Mouse (Mus musculus) left cerebral cortex, postnatal 4 days (tissue): Measurements from ENCODE around the gene AI597479. TPM values are rescaled to one million over a fixed set of nuclear protein-coding genes. Genes with fewer than 3 reads are reported as not detected.
A peak's percentile ranks its signal among the peaks of the same experiment; 100 is the strongest.

Source experiments
- DNase-seq: peaks from one replicate; pipeline ENCODE4 v3.0.0-alpha.2; 2022
- intact Hi-C: fragments of 180-260 bp; cut with DNase I; formaldehyde crosslinking; loops from one replicate; pipeline ENCODE4 v1.15.1; 2025
- total RNA-seq, 2 experiments: library from RNA; stranded (reverse); gene quantifications; 2 replicates each; pipeline ENCODE4 v1.2.3; 2021

AI597479 gene
- total RNA-seq: 10 to 100 TPM; 24.6 to 26.6 TPM

GRCm38 (mm10) chr1:43098031-43098984 is at the start of gene AI597479, which contains the start of gene Tgfbrap1:
Gene AI597479, plus strand, starts transcription at chr1:43098710.
Gene Tgfbrap1, minus strand, starts transcription at chr1:43098637.
- intact Hi-C loops: no loop called here
- DNase-seq: peak; percentile 94

- DNase-seq: no peak
- intact Hi-C loops: no loop called here
Observed at GRCm38 (mm10) chr1:43051903-43052302, 46.6 kb upstream of the AI597479 start.

- DNase-seq: peak; percentile 84
- intact Hi-C loops: no loop called here
Observed at GRCm38 (mm10) chr1:43065615-43066310, 32.7 kb upstream of the AI597479 start.

- no peak for DNase-seq
- intact Hi-C loops: no loop called here
Observed at GRCm38 (mm10) chr1:43066573-43066972, 31.9 kb upstream of the AI597479 start.

GRCm38 (mm10) chr1:43067551-43067950 is 31.0 kb upstream of the AI597479 start:
- no peak for DNase-seq
- intact Hi-C loops: no loop called here

GRCm38 (mm10) chr1:43070726-43071125 is 27.8 kb upstream of the AI597479 start:
- no peak for DNase-seq
- intact Hi-C loops: no loop called here

GRCm38 (mm10) chr1:43072028-43072427 is 26.5 kb upstream of the AI597479 start:
- DNase-seq: no peak
- intact Hi-C loops: no loop called here

GRCm38 (mm10) chr1:43072561-43072960 is 25.9 kb upstream of the AI597479 start:
- intact Hi-C loops: no loop called here

GRCm38 (mm10) chr1:43074791-43075190 is 23.7 kb upstream of the AI597479 start:
- DNase-seq: no peak
- intact Hi-C loops: no loop called here

More at GRCm38 (mm10) chr1:43072561-43072960, 25.9 kb upstream of the AI597479 start:
- DNase-seq: no peak

GRCm38 (mm10) chr1:43078124-43078523 is 20.4 kb upstream of the AI597479 start:
- intact Hi-C loops: no loop called here

GRCm38 (mm10) chr1:43082946-43083345 is 15.6 kb upstream of the AI597479 start:
- intact Hi-C loops: no loop called here
- no peak for DNase-seq

More at GRCm38 (mm10) chr1:43078124-43078523, 20.4 kb upstream of the AI597479 start:
- DNase-seq: no peak

- DNase-seq: no peak
- intact Hi-C loops: no loop called here
Observed at GRCm38 (mm10) chr1:43090418-43090817, 8.1 kb upstream of the AI597479 start.

GRCm38 (mm10) chr1:43091306-43092055 is 7.0 kb upstream of the AI597479 start:
- no peak for DNase-seq
- intact Hi-C loops: no loop called here

GRCm38 (mm10) chr1:43092056-43093015 is 6.2 kb upstream of the AI597479 start:
- intact Hi-C loops: no loop called here

GRCm38 (mm10) chr1:43094206-43094605 is 4.3 kb upstream of the AI597479 start:
- intact Hi-C loops: no loop called here
- DNase-seq: no peak

More at GRCm38 (mm10) chr1:43092056-43093015, 6.2 kb upstream of the AI597479 start:
- peak; percentile 62 for DNase-seq

GRCm38 (mm10) chr1:43108729-43109128 is 10.2 kb downstream of the AI597479 start:
- DNase-seq: no peak
- intact Hi-C loops: no loop called here

GRCm38 (mm10) chr1:43110556-43110955 is 12.0 kb downstream of the AI597479 start:
- peak; percentile 51 for DNase-seq
- intact Hi-C loops: no loop called here

GRCm38 (mm10) chr1:43112882-43113281 is 14.4 kb downstream of the AI597479 start:
- intact Hi-C loops: no loop called here
- peak; percentile 66 for DNase-seq

GRCm38 (mm10) chr1:43117435-43117834 is 18.9 kb downstream of the AI597479 start:
- DNase-seq: no peak
- intact Hi-C loops: no loop called here

- no peak for DNase-seq
- intact Hi-C loops: no loop called here
Observed at GRCm38 (mm10) chr1:43120950-43121349, 22.4 kb downstream of the AI597479 start.
